Mouse (Mus musculus): Measurements from ENCODE around the gene Prok1.

Gene Prok1

GRCm38 (mm10) chr3:107187022-107187421 is 52.5 kb downstream of the Prok1 start:
- DNase-seq (ENCODE audit: low spot score) = no peak

GRCm38 (mm10) chr3:107185597-107185996 is 53.9 kb downstream of the Prok1 start:
- DNase-seq (ENCODE audit: low spot score) = no peak

GRCm38 (mm10) chr3:107183178-107183577 is 56.3 kb downstream of the Prok1 start:
- DNase-seq (ENCODE audit: low spot score) = no peak

Measured in testis, postnatal 14 days (tissue).